Mouse (Mus musculus): ENCODE data around the gene Prkg1. TPM values are rescaled to one million over a fixed set of nuclear protein-coding genes. Genes with fewer than 3 reads are reported as not detected.

Gene Prkg1
- polyA plus RNA-seq, 1 experiment from 2014 or later = 9.1 TPM

- Histone ChIP-seq H3K4me2 (replicated peaks) (no peak overlapping the region), H3K27me3 (replicated peaks) (no peaks in the 10 kb centered on the region), H3K4me3 (replicated peaks) (no peak overlapping the region), H3K27ac (no peak overlapping the region), H3K4me1 (replicated peaks) (no peaks in the 10 kb centered on the region), H3K36me3 (no peaks in the 10 kb centered on the region), H3K9me3 (no peaks in the 10 kb centered on the region), H3K9ac (no peak overlapping the region)
- WGBS = 37% methylated on average over 5 of the region's 5 CpGs
- no peak for ATAC-seq
These were observed 611.4 kb downstream of the Prkg1 start for GRCm38 (mm10) chr19:31153399-31153798.

DNA sequence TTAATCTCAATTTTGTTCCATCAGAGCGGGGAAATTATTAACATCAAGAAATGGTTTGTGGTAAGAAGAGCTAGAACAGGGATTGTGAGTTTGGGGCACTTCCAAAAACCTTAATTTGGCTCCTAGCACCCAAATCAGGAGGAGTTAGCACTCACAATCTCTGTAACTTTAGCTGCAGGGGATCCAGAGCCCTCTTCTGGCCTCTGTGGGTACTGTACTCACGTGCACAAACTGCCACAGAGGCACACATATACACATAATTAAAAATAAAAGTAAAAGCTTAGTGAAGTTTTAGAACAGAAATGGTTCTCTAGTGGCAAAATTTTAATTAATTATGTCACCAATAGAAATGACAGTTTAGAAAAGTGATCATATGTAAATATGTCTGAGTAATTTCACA lies 614.9 kb downstream of the Prkg1 start:
- no peak overlapping the region for H3K4me3 ChIP-seq (replicated peaks)
- no peak overlapping the region for H3K4me2 ChIP-seq (replicated peaks)
- ATAC-seq = no peak

GRCm38 (mm10) chr19:31147457-31147856 lies 617.4 kb downstream of the Prkg1 start:
- H3K9me3 ChIP-seq = no peaks in the 10 kb centered on the region
- no peak overlapping the region for H3K27ac ChIP-seq
- no peak overlapping the region for H3K9ac ChIP-seq
- WGBS = 81% methylated on average over 2 of the region's 2 CpGs
- ATAC-seq = no peak
- H3K36me3 ChIP-seq = no peaks in the 10 kb centered on the region
- H3K4me1 ChIP-seq (replicated peaks) = no peaks in the 10 kb centered on the region
- no peaks in the 10 kb centered on the region for H3K27me3 ChIP-seq (replicated peaks)
- H3K4me3 ChIP-seq (replicated peaks) = no peak overlapping the region
- no peak overlapping the region for H3K4me2 ChIP-seq (replicated peaks)

More for the DNA sequence above, 614.9 kb downstream of the Prkg1 start:
- Histone ChIP-seq H3K9ac (no peak overlapping the region), H3K27ac (no peak overlapping the region), H3K9me3 (no peaks in the 10 kb centered on the region), H3K27me3 (replicated peaks) (no peaks in the 10 kb centered on the region), H3K4me1 (replicated peaks) (no peaks in the 10 kb centered on the region), H3K36me3 (no peaks in the 10 kb centered on the region)
- 93% methylated on average over 2 of the region's 2 CpGs for WGBS

- Histone ChIP-seq H3K36me3 (no peaks in the 10 kb centered on the region), H3K27me3 (replicated peaks) (no peaks in the 10 kb centered on the region), H3K9me3 (no peaks in the 10 kb centered on the region), H3K4me1 (replicated peaks) (no peaks in the 10 kb centered on the region), H3K4me3 (replicated peaks) (no peak overlapping the region), H3K4me2 (replicated peaks) (no peak overlapping the region), H3K9ac (no peak overlapping the region), H3K27ac (no peak overlapping the region)
- WGBS = 64% methylated on average over 3 of the region's 3 CpGs
- no peak for ATAC-seq
These were observed 618.7 kb downstream of the Prkg1 start for GRCm38 (mm10) chr19:31146156-31146555.

DNA sequence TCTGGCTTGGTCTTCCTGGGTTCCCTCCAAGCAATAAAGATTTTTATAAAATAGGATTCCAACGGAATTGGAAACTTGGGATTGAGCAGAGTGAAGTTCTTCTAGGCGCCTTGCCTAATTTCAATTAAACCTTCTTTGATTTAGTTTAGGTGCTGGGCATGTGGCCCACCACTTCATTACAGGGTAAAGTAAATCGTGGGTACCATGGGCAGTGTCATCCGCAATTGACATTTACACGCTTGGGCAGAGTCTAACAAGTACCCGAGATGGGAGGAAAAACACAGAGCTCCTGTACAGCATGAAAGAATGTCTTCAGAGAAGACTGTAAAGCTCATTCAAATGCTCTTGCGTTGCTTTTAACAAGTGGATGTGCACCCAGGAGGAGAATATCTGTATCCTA lies 622.9 kb downstream of the Prkg1 start:
- no peaks in the 10 kb centered on the region for H3K27me3 ChIP-seq (replicated peaks)
- no peak for ATAC-seq
- H3K4me3 ChIP-seq (replicated peaks) = no peak overlapping the region
- no peak overlapping the region for H3K27ac ChIP-seq
- H3K4me2 ChIP-seq (replicated peaks) = no peak overlapping the region
- H3K9ac ChIP-seq = no peak overlapping the region
- H3K9me3 ChIP-seq = no peaks in the 10 kb centered on the region
- H3K36me3 ChIP-seq = no peaks in the 10 kb centered on the region
- 87% methylated on average over 7 of the region's 7 CpGs for WGBS
- H3K4me1 ChIP-seq (replicated peaks) = no peaks in the 10 kb centered on the region

DNA sequence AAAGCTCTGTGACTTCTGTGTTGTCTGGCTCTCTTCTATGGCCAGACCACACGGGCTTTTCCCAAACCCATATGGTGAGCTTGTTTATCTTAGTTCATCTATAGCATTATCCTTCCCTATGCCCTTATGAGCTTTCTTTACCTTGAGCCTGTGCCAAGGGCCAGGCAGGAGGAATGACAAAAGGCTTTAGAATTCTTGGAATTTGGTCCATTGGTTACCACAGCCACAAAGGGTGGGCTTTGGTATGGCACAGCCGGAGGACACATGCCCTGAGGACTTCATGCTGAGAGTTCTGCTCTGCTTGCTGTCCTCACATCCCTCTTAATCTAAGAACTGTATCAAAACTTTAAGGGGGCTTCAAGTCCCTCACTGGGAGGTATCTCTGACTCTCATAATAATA lies 628.5 kb downstream of the Prkg1 start:
- no peaks in the 10 kb centered on the region for H3K27me3 ChIP-seq (replicated peaks)
- ATAC-seq = no peak
- no peaks in the 10 kb centered on the region for H3K9me3 ChIP-seq
- no peak overlapping the region for H3K4me3 ChIP-seq (replicated peaks)
- WGBS = 25% methylated on average over 2 of the region's 2 CpGs
- no peaks in the 10 kb centered on the region for H3K36me3 ChIP-seq
- H3K9ac ChIP-seq = no peak overlapping the region
- no peak overlapping the region for H3K27ac ChIP-seq
- no peak overlapping the region for H3K4me2 ChIP-seq (replicated peaks)
- H3K4me1 ChIP-seq (replicated peaks) = no peaks in the 10 kb centered on the region

GRCm38 (mm10) chr19:31132614-31133013 lies 632.2 kb downstream of the Prkg1 start:
- H3K4me3 ChIP-seq (replicated peaks) = no peak overlapping the region
- H3K9ac ChIP-seq = no peak overlapping the region
- no peak overlapping the region for H3K4me2 ChIP-seq (replicated peaks)
- no peak for ATAC-seq
- H3K4me1 ChIP-seq (replicated peaks) = no peaks in the 10 kb centered on the region
- no peaks in the 10 kb centered on the region for H3K27me3 ChIP-seq (replicated peaks)
- no peaks in the 10 kb centered on the region for H3K9me3 ChIP-seq
- WGBS = 79% methylated on average over 8 of the region's 8 CpGs
- no peaks in the 10 kb centered on the region for H3K36me3 ChIP-seq
- no peak overlapping the region for H3K27ac ChIP-seq

- no peak for ATAC-seq
- Histone ChIP-seq H3K27me3 (replicated peaks) (no peaks in the 10 kb centered on the region), H3K4me3 (replicated peaks) (no peak overlapping the region), H3K4me1 (replicated peaks) (no peaks in the 10 kb centered on the region), H3K9ac (no peak overlapping the region), H3K27ac (no peak overlapping the region), H3K36me3 (no peaks in the 10 kb centered on the region), H3K4me2 (replicated peaks) (no peak overlapping the region), H3K9me3 (no peaks in the 10 kb centered on the region)
- WGBS = 81% methylated on average over 3 of the region's 3 CpGs
These were observed 640.2 kb downstream of the Prkg1 start for GRCm38 (mm10) chr19:31124628-31125027.

- H3K36me3 ChIP-seq = no peaks in the 10 kb centered on the region
- H3K4me1 ChIP-seq (replicated peaks) = no peaks in the 10 kb centered on the region
- H3K9me3 ChIP-seq = no peaks in the 10 kb centered on the region
- H3K4me2 ChIP-seq (replicated peaks) = no peak overlapping the region
- 36% methylated on average over 4 of the region's 4 CpGs for WGBS
- H3K4me3 ChIP-seq (replicated peaks) = no peak overlapping the region
- no peak overlapping the region for H3K27ac ChIP-seq
- ATAC-seq = no peak
- no peak overlapping the region for H3K9ac ChIP-seq
- H3K27me3 ChIP-seq (replicated peaks) = no peaks in the 10 kb centered on the region
These were observed 650.1 kb downstream of the Prkg1 start for GRCm38 (mm10) chr19:31114690-31115089.

GRCm38 (mm10) chr19:31106835-31107554 lies 657.8 kb downstream of the Prkg1 start:
- Histone ChIP-seq H3K9me3 (no peaks in the 10 kb centered on the region), H3K36me3 (no peaks in the 10 kb centered on the region), H3K27me3 (replicated peaks) (no peaks in the 10 kb centered on the region), H3K4me2 (replicated peaks) (no peak overlapping the region), H3K4me3 (replicated peaks) (no peak overlapping the region), H3K27ac (no peak overlapping the region), H3K9ac (no peak overlapping the region), H3K4me1 (replicated peaks) (no peaks in the 10 kb centered on the region)
- no peak for ATAC-seq
- WGBS = 32% methylated on average over 9 of the region's 9 CpGs

GRCm38 (mm10) chr19:31106036-31106435 lies 658.8 kb downstream of the Prkg1 start:
- 55% methylated on average over 3 of the region's 3 CpGs for WGBS
- H3K4me3 ChIP-seq (replicated peaks) = no peak overlapping the region
- H3K9me3 ChIP-seq = no peaks in the 10 kb centered on the region
- H3K36me3 ChIP-seq = no peaks in the 10 kb centered on the region
- no peak overlapping the region for H3K27ac ChIP-seq
- H3K27me3 ChIP-seq (replicated peaks) = no peaks in the 10 kb centered on the region
- no peak for ATAC-seq
- H3K4me2 ChIP-seq (replicated peaks) = no peak overlapping the region
- H3K9ac ChIP-seq = no peak overlapping the region
- H3K4me1 ChIP-seq (replicated peaks) = no peaks in the 10 kb centered on the region

- 78% methylated on average over 6 of the region's 6 CpGs for WGBS
- no peak overlapping the region for H3K4me3 ChIP-seq (replicated peaks)
- no peaks in the 10 kb centered on the region for H3K9me3 ChIP-seq
- ATAC-seq = no peak
- no peak overlapping the region for H3K4me2 ChIP-seq (replicated peaks)
- no peaks in the 10 kb centered on the region for H3K27me3 ChIP-seq (replicated peaks)
- no peak overlapping the region for H3K27ac ChIP-seq
- H3K9ac ChIP-seq = no peak overlapping the region
- no peaks in the 10 kb centered on the region for H3K4me1 ChIP-seq (replicated peaks)
- no peaks in the 10 kb centered on the region for H3K36me3 ChIP-seq
These were observed 660.1 kb downstream of the Prkg1 start for GRCm38 (mm10) chr19:31104764-31105163.

DNA sequence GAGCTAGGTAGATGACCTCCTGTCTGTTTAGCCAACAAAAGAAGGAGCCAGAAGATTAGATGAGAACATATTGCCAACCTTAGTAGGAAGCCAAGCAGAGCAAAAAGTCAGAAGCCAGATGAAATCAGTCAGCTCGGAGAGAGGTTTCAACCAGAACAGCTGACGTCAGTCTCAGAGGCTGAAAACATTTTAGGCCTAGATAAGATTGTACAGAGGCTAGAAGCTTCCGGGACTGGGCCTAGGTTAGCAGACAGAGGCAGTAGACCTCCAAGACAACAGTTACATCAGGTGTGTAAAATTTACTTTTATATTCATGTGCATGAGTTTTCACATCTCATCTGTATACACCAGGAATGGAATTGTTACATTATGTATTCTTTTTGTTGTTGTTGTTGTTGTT lies 665.5 kb downstream of the Prkg1 start:
- WGBS = 92% methylated on average over 3 of the region's 3 CpGs
- ATAC-seq = no peak
- Histone ChIP-seq H3K4me3 (replicated peaks) (no peak overlapping the region), H3K36me3 (no peaks in the 10 kb centered on the region), H3K9ac (no peak overlapping the region), H3K9me3 (no peaks in the 10 kb centered on the region), H3K27me3 (replicated peaks) (no peaks in the 10 kb centered on the region), H3K4me2 (replicated peaks) (no peak overlapping the region), H3K4me1 (replicated peaks) (no peaks in the 10 kb centered on the region), H3K27ac (no peak overlapping the region)

All from intestine, embryonic 15.5 days (tissue).